Mouse (Mus musculus) lung, postnatal 10 days (tissue): ENCODE measurements around the gene Prr19.

Experiments
- DNase-seq: peaks from one replicate; pipeline ENCODE4 v3.0.0; 2021

The Prr19 gene

DNA sequence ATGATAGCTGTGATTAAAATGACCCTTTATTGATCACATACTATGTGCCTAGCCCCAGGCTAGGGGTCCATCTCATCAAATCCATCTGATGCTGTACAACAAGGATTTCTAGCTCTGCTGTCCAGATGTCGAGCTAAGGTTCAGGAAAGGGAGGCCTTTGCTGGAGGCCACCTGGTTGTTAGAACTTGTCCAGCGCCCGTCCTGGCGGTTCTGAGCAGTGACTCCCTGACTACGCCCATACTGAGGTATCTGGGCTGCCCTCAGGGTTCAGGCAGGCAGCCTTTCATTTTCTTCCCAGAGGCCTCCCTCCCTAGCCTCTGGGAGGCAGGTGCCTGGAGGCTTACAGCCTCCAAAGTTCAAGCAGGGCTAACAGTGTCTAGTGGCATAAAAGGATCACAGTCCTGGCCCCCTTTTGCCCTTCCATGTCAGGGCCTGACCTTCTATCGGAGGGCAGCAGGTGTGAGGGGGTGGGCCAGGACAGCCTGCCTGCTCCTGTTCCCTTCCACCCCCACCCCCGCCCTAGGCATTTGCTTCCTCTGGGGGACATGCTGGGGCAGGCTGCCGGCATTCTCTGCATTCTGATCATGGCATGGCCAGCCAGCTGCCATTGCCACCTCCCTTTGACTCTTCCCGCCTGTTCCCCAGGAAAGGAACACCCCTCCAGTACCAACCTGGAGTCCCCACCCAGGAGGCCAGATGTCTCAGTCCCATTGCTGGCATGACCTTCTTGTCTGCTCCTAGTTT, 25.5 kb upstream of the Prr19 start:
- DNase-seq = no peak

DNA sequence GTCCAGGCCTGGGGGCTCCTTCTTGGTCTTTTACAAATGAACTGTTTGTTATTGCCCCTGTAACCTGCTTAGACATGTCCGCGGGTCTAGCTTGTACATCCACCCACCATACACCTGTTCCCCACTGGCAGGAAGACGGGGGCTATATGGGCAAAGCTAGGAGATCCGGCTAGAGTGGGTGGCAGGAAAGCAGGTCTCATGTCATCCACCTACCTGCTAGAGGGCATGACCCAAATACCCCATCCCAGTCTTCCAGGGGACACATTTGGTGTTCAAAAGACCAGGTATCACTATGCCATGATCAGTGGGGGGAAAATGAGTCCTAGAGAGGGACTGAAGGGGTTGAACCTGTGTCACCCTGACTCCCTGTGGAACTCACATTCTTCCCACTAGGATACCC, 23.8 kb upstream of the Prr19 start:
- no peak for DNase-seq

DNA sequence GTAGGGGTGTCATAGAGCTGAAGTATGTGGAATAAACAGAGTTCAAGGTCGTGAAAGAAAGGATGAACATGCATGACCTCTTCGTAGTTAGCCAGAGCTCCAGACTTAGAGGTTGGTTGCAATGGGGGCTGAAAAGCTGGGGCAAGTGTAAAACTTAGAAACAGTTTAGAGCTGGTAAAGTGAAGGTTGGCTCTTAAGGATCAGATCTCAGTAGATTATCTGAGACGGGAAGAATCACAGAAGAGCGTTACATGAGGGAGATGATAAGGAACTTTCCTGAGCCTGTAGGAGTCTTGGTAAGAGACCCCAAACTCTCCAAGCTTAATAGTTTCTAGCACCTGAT, 23.2 kb upstream of the Prr19 start:
- DNase-seq = no peak

DNA sequence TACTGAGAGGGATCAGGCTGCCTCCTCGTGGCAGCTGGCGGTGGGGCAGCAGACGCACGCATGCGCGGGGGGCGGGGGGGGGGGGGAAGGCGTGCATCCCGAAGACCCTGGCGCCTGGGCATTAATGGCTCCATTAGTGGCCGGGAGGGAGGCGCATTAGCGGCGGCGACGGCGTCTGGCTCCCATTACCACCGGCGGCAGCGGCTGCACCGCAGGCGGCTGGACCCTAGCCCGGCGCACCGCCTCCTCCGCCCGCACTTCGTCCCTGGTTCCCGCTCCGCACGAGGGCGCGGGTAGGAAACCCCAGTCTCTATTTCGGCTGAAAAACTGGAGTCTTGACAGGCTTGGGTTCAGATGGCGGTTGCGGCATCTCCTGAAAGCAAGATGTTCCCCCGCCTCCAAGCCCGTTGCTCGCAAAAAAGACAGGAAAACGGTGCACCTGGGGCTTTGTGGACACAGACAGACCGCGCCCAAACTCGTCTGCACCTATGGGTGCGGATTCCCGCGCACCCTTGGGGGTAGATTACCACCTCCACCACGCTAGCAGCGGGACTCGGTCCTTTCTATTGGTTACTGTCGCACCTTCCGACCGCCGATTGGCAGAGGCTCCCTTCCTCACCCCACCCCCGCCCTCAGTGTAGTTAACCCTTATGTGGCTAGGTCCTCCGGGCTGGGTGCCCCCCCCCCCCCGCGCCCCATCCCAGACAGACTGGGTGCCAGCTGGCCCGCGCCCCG, 22.7 kb upstream of the Prr19 start:
- DNase-seq = peak; percentile 88

DNA sequence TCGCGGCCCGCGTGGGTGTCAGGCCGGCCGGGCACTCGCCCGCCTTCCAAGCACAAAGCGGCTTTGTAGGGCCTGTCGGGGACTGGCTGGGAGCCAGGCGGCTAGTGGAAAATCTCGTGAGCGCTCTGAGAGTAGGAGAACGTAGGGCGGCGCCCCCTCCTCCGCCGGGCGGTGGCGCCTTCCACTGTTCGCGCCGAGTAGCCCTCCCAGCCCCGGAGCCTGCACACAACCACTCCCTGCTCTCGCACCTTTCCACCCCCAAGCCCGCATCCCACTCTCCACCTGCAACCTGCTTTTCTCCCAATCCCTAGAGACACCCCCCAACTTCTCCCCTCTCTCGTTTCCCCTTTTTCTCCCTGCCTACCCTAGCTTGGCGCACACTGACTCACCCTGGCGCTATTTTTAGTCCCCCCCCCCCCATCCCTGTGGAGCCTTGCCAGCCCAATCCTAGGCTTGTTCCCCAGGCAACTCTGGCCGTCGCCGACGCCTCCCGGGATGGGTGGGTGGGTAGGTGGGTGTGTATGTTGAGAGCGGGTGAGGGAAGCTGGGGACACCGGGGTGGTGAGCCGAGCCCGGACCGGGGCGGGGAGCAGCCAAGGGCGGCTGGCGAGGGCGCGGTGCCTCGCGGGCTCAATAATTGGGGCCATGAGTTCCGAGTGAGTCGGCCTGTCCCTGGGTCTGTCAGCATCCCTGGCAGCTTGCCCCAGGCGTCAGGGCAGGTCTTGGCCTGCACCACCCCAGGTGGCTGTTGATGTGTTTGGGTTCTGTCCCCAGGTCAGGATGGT, 21.9 kb upstream of the Prr19 start:
- DNase-seq = peak; percentile 94

DNA sequence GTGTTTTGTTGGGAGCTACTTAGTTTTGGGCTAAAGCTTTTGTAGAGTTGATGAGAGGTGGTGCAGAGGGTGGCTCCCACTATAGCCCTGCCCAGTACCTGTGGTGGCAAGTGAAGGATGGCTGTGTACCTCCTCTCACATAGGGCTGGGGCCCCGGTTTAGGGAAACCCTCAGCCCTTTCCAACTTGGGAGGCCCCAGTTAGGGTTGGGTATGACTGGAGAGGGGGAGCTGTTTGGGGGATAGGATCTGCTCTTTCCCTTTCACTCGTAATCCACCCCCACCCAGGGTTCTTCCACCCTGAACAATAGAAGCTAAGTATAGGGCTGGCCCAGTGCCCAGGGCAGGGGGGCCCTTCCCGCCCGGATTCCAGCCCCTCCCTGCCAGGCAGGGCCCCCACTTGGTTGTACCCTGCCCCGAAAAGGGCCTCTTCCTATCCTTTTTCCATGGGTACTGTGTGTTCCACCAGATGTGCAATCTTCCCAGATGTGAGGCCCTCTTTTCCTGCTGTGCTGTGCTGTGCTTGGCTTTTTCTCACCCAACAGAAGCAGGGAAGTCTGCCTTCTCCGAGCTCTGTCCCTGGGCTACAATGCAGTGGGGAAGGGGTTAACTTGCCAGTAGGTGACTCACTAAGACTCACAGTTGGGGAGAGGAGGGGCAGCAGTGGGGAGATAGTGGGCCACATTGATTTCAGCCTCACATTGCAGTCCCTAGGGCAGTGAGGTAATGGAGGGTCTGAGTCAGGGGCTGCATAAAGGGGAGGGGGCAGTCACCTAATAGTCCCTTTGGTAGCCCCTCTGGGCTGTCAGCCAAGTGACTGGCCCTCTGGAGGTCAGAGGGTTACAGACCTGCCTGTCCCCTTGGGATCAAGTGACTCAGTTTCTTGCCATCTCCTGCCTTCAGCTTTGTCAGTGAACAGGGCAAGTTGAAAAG, 21.1 kb upstream of the Prr19 start:
- DNase-seq = peak; percentile 84

DNA sequence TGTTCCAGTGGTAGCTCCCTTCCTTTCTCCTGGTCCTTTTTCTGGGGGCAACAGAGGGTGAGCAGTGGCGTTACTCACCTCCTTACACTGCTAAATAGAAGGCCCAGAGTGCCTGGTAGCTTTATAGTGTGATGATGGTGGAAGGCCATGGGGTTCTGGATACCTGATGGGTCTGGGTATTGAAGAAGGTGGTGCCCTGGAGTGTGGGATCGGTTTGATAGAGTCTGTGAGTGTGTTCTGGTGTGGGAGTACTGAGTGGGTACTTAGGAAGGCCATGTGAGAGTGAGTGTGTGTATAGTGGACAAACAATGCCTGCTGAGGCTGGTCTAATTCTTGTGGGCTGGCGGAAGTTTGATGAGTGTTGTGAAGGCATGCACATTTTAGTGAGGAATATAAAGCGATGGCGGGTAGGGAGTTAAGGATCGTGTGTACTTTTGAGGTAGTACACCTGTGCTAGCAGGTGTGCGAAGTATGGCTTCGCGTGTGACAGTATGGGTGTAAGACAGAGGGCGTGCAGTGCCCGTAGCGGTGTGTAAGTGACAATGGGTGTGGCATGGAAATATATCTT, 20.0 kb upstream of the Prr19 start:
- no peak for DNase-seq

DNA sequence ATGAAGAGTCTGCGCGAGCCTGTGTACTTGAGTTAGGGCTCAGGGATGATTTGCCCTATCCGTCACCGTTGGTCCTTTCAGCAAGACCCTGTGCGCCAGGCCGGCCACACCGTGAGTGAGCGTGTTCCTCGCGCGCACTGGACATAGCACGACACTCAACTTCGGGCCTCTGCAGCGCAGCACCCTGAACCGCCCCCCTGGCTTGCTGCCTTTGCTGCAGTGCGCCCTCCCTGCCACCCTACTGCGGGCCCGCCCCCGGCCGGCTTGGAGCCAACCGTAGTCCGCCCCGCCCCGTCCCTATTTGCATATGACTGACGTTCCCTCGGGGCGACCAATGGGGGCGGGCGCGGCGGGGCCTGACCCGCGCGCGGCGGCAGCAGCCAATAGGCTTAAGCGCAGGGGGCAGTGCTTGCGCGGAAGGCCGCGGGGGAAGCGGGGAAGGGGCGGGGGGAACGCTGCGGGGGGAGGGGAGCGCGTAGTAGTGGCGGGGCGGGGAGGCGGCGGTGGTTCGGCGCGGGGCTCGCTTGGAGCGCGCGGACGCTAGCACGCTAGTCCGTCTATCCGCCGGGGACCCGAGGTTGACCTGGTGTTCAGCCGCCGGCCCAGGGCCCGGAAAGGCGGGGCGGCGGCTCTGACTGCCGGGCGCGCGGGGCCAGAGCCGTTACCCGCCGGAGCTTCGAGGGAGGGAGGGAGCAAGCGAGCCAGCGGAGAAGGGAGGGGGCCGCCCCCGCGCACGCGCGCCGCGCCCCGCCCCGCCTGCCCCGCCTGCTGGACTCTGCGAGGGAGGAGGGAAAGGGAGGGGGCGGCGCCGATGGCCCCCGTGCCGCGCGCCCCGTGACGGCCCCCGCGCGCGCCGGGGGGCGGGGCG, 19.2 kb upstream of the Prr19 start:
- peak; percentile 99 for DNase-seq

DNA sequence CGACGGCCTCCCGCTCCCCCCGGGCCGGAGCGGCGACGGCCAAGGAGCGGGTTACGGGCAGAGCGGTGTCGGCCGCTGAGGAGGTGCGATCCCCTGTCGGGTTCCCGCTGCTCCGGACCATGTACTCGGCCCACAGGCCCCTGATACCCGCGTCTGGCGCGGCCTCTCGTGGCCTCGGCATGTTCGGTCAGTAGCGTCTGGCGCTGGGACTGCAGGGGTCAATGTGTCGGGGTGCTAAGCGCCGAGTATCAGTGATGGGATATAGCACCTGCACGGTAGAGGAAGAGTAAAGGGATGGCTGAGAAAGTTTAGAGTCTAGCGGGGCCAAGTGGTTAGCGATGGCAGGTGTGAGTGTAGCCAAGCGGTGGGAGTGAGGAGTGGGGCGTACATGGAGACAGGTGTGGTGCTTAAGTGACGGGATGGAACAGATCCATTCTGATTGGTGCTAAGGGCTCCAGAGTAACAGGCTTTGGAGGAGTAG, 18.4 kb upstream of the Prr19 start:
- DNase-seq = peak; percentile 64

DNA sequence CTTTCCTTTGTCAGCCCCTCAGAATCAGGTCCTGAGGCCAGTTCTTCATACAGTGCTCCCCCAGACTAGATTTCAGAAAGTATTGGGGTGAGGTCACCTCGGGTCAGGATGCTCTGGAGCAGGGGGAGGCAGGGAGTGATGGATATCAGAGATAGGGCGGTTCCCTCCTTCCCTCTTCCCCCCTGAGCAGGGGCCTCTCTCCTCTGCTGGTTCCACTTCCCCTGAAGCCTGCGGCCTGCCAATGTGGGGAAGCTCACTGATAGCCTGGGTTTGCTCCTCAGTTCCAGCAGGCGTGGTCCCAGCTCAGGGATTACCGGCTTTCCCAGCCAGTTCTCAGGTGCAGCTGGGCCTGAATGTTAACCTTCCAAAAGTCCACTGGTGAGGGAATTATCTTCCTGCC, 17.6 kb upstream of the Prr19 start:
- DNase-seq = peak; percentile 26

DNA sequence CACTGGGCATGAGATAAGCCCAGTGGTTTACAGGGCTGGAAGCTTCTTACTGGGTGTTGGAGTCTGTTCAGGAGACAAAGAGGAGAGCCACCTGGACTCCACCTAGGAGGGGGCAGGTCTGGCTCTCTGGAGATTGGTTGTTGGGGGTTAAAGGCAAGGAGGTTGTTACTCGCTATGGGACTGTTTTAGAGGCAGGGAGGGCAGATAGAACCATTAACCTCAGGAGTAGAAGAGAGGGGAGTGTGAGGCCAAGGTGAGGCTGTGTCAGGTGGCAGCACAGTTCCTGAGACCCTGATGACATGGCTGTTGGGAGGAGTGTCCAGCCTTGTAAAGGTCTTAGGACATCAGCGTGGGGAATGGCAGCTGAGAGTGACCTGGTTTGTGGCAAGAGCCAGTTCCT, 17.0 kb upstream of the Prr19 start:
- peak; percentile 3 for DNase-seq

DNA sequence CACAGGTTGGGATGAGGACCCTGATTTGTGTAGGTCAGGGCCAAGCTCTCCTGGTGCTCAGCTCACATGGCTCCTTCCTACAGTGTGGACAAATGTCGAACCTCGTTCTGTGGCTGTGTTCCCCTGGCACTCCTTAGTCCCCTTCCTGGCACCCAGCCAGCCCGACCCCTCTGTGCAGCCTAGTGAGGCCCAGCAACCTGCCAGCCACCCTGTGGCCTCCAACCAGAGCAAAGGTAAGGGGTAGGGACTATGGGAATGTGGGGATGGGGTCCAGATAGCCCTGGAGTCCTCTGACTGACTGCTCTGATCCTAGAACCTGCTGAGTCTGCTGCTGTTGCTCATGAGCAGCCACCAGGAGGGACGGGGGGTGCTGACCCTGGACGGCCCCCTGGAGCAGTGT, 16.4 kb upstream of the Prr19 start:
- DNase-seq = peak; percentile 13

DNA sequence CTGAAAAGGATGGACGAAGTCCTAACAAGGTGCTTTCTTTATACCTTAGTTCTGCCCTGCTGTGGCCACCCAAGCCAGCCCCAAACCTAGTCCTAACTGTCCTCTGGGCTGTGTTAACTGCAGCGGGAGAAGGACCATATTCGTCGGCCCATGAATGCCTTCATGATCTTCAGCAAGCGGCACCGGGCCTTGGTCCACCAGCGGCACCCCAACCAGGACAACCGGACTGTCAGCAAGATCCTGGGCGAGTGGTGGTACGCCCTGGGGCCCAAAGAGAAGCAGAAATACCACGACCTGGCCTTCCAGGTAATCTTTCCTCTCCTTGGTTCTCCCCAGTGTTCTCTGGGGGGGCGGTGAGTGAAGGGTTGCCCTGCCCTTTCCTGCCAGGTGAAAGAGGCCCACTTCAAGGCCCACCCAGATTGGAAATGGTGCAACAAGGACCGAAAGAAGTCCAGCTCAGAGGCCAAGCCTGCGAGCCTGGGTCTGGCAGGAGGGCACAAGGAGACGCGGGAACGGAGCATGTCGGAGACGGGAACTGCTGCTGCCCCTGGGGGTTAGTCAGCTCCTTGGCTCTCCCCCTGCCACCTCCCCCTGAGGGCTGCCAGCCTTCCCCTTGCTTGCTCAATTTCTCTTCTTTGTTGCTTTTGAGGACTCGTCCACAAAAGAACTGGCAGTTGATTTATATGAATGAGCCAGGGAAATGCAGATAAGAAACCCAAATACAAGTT, 15.5 kb upstream of the Prr19 start:
- no peak for DNase-seq

DNA sequence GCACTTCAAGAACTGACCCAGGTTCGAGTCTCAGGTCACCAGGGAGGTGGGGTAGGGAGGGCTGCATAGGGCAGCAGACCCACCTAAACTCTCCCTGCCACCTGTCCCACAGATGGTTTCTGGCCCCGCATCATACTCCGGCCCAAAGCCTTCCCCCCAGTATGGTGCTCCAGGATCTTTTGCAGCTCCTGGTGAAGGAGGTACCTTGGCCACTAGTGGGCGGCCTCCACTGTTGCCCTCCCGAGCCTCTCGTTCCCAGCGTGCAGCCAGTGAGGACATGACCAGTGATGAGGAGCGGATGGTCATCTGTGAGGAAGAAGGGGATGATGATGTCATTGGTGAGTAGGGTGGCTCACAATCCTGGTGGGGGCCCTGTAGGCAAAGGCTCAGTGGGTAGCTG, 14.2 kb upstream of the Prr19 start:
- peak; percentile 4 for DNase-seq

DNA sequence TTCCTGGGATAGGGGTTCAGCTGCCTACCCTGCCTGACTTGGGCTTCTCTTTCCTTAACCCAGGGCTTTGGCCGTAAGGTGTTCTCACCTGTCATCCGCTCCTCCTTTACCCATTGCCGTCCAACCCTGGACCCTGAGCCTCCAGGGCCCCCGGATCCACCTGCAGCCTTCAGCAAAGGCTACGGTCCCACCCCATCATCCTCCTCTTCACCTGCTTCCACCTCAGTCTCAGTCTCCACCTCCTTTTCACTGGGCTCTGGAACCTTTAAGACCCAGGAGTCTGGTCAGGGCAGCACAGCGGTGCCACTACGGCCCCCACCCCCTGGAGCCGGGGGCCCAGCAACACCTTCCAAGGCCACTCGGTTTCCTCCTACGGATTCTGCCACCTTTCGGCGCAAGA, 13.2 kb upstream of the Prr19 start:
- no peak for DNase-seq

DNA sequence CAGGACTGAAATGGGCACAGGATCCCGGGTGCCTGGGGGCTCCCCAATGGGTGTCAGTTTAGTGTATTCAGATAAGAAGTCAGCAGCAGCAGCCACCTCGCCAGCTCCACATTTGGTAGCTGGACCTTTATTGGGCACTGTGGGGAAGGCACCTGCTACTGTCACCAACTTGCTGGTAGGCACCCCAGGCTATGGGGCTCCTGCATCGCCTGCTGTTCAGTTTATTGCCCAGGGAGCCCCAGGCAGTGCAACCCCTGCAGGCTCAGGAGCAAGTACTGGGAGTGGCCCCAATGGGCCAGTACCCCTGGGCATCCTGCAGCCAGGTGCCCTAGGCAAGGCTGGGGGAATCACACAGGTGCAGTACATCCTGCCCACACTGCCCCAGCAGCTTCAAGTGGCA, 12.5 kb upstream of the Prr19 start:
- DNase-seq = no peak

DNA sequence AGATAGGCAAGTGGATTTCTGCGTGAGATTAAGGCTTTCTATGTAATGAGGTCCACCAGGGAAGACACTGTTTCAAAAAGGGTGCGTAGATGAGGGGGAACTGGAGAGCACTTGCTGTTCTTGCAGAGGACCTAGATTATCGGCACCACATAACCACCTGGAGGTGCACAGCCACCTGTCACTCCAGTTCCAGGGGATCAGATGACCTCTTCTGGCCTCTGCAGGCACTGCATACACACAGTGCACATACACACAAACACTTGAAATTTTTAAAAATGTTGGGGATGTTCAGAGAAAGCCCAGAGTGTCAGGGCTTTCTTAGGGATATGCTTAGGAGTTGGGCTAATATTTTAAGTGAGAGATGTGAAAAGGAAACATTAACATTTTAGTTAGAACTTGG, 11.3 kb upstream of the Prr19 start:
- peak; percentile 3 for DNase-seq

DNA sequence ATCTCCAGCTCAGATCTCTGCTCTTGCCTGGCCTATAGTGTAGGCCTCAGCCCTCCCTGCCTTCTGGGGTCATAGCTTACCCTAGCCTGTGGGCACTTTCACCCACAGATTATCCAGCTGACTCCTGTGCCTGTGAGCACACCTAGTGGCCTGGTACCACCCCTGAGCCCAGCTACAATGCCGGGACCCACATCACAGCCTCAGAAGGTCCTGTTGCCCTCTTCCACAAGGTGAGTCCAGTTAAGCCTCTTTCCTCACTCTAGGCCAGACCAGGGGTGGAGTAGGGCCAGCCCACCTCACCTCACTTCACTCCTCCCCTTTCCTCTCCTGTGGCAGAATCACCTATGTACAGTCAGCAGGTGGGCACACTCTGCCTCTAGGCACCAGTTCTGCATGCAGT, 10.7 kb upstream of the Prr19 start:
- no peak for DNase-seq

DNA sequence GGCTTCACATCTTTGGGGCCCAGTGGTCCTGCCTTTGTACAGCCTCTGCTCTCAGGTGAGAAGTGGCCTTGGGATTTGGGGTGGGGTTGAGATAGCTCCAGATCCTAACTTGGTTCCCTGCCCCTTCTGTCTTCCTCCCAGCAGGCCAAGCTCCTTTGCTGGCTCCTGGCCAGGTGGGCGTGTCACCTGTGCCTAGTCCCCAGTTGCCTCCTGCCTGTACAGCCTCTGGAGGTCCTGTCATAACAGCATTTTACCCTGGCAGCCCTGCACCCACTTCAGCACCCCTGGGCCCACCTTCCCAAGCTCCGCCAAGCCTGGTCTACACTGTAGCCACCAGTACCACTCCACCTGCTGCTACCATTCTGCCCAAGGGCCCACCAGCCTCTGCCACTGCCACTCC, 10.3 kb upstream of the Prr19 start:
- peak; percentile 57 for DNase-seq

DNA sequence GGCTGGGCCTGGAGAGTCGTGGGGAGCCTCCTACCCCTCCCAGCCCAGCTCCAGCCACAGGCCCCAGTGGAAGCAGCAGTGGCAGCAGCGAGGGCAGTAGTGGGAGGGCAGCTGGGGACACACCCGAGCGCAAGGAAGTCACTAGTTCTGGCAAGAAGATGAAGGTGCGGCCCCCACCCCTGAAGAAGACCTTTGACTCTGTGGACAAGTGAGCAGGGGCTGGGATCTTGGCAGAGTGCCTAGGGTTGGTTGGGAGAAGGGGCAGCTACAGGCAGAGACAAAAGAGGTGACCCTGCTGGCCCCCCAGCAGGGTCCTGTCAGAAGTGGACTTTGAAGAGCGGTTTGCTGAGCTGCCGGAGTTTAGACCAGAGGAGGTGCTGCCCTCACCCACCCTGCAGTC, 9.1 kb upstream of the Prr19 start:
- DNase-seq = peak; percentile 19
